In the genomic region with DNA sequence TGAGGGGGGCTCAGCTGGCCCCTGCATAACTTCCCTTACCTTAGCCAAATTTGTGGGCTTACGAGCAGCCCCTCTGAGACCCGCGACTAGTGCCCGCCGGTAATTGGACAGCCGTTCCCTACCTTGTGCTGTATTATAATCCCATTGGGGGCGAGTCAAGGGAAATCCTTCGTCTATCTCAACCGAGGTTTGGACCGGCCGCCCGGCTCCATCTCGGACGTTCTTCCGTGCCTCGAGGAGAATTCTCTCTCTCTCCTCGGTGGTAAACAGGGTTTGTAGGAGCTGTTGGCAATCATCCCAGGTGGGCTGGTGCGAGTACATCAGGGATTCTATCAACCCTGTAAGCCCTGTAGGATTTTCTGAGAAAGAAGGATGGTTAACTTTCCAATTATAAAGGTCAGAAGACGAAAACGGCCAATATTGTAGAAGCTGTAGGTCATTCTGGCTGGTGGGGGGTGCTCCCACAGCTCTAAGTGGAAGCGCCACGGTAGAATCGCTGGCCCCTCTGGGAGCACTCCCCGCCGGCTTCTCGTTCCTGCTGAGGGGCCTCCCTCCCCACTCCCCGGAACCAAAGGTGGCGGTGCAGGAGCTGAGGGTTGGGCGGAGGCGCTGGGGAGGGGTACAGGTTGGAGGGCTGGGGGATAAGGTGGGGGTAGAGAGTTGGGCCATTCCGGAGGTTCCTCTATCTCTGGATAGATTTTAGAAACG, we compare ENCODE assay signal across 9 mouse cellular contexts.
DNase-seq lines count a peak whose midpoint lies in the region; ATAC-seq and TF ChIP-seq lines count a peak whose summit lies in the region.
"Had no signal": no experiment of that assay in that cellular context is flagged by ENCODE, and none has a peak within 500 bp of the region (broad histone marks: within the 10 kb centered on the region; RNA-seq: fewer than 3 reads in every experiment).

No protein-coding gene starts in this region.

- intact Hi-C loops in heart, postnatal 14 days (cut with DNase I): no loop called here

- H3K27ac ChIP-seq in forebrain, embryonic 16.5 days (ENCODE audit: low read length): no peak overlapping the region
- no peak overlapping the region for H3K27ac ChIP-seq in intestine, postnatal 0 days (ENCODE audit: low read depth, low read length)
- no peak overlapping the region for H3K27ac ChIP-seq in midbrain, embryonic 16.5 days (ENCODE audit: low read length)

- WGBS in forebrain, embryonic 16.5 days: 66% methylated on average over 32 of the region's 32 CpGs
- WGBS in intestine, postnatal 0 days: 67% methylated on average over 32 of the region's 32 CpGs
- 64% methylated on average over 32 of the region's 32 CpGs for WGBS in midbrain, embryonic 16.5 days

- no peak overlapping the region for H3K9ac ChIP-seq in forebrain, embryonic 16.5 days (replicated peaks; ENCODE audit: low read depth, low read length)
- no peak overlapping the region for H3K9ac ChIP-seq in intestine, postnatal 0 days (ENCODE audit: low read depth, low read length)
- H3K9ac ChIP-seq in midbrain, embryonic 16.5 days (ENCODE audit: low read depth, low read length): no peak overlapping the region

- peak; percentile 31; the same call in 1 of the 2 replicates for ATAC-seq in forebrain, embryonic 16.5 days
- ATAC-seq in intestine, postnatal 0 days: peak; percentile 39
- ATAC-seq in midbrain, embryonic 16.5 days: peak; percentile 72
- no peak for ATAC-seq in activated CD4-positive, CD25-positive, alpha-beta regulatory T cell, adult 4 months

- no peak overlapping the region for H3K4me2 ChIP-seq in forebrain, embryonic 16.5 days (ENCODE audit: low read length)
- H3K4me2 ChIP-seq in intestine, postnatal 0 days (replicated peaks; ENCODE audit: low read depth): no peak overlapping the region
- no peak overlapping the region for H3K4me2 ChIP-seq in midbrain, embryonic 16.5 days (ENCODE audit: low read length)

- H3K4me1 ChIP-seq in E14TG2a.4 (replicated peaks; ENCODE audit: low read depth, low read length): no peaks in the 10 kb centered on the region; the same call in 1 of the 2 replicates
- H3K4me1 ChIP-seq in forebrain, embryonic 16.5 days (replicated peaks; ENCODE audit: control insufficient read depth, insufficient read depth, low read length): no peaks in the 10 kb centered on the region
- H3K4me1 ChIP-seq in intestine, postnatal 0 days (replicated peaks; ENCODE audit: control insufficient read depth, insufficient read depth, low read length): no peaks in the 10 kb centered on the region
- H3K4me1 ChIP-seq in midbrain, embryonic 16.5 days (ENCODE audit: control insufficient read depth, insufficient read depth, low read length): no peaks in the 10 kb centered on the region

- H3K27me3 ChIP-seq in E14TG2a.4 (ENCODE audit: insufficient read depth, low read length): 0 out of 2 replicates have a peak, but pooled peaks cover 3% of the 10 kb centered on the region
- H3K27me3 ChIP-seq in forebrain, embryonic 16.5 days (replicated peaks; ENCODE audit: control insufficient read depth, insufficient read depth, low read length): no peaks in the 10 kb centered on the region
- H3K27me3 ChIP-seq in intestine, postnatal 0 days (replicated peaks; ENCODE audit: control insufficient read depth, insufficient read depth, low read length): no peaks in the 10 kb centered on the region
- H3K27me3 ChIP-seq in midbrain, embryonic 16.5 days (ENCODE audit: control insufficient read depth, insufficient read depth, low read depth, low read length): no peaks in the 10 kb centered on the region

- TF ChIP-seq CTCF in E14TG2a.4 (conservative IDR thresholded peaks at IDR 0.05; ENCODE audit: low read length): no peak
- no peak for TF ChIP-seq CTCF in intestine, postnatal 0 days (IDR thresholded peaks at IDR 0.05; ENCODE audit: low read depth)

- H3K9me3 ChIP-seq in E14TG2a.4 (ENCODE audit: low read length): peaks cover 85% of the 10 kb centered on the region
- H3K9me3 ChIP-seq in forebrain, embryonic 16.5 days (ENCODE audit: control insufficient read depth, low read length): peaks cover 60% of the 10 kb centered on the region
- H3K9me3 ChIP-seq in intestine, postnatal 0 days (ENCODE audit: control insufficient read depth): peaks cover 64% of the 10 kb centered on the region
- peaks cover 59% of the 10 kb centered on the region for H3K9me3 ChIP-seq in midbrain, embryonic 16.5 days (replicated peaks; ENCODE audit: control insufficient read depth, low read length, poor library complexity, severe bottlenecking)

- peak overlapping the region; percentile 35 for H3K4me3 ChIP-seq in E14TG2a.4 (replicated peaks; ENCODE audit: low read length)
- H3K4me3 ChIP-seq in forebrain, embryonic 16.5 days (replicated peaks; ENCODE audit: low read length): no peak overlapping the region
- H3K4me3 ChIP-seq in intestine, postnatal 0 days (ENCODE audit: low read depth, low read length): no peak overlapping the region
- H3K4me3 ChIP-seq in midbrain, embryonic 16.5 days (ENCODE audit: low read depth, low read length): no peak overlapping the region
- H3K4me3 ChIP-seq: erythroblast, embryonic 14.5 days had no signal

- DNase-seq in heart, adult 11 months: peak; percentile 92
- no peak for DNase-seq in heart, postnatal 14 days
- no peak for DNase-seq in adrenal gland, postnatal 36 days

- peaks cover 28% of the 10 kb centered on the region for H3K36me3 ChIP-seq in E14TG2a.4 (ENCODE audit: insufficient read depth, low read length)
- H3K36me3 ChIP-seq in forebrain, embryonic 16.5 days (ENCODE audit: control insufficient read depth, insufficient read depth): no peaks in the 10 kb centered on the region
- peaks cover 4% of the 10 kb centered on the region; the same call in 1 of the 2 replicates for H3K36me3 ChIP-seq in intestine, postnatal 0 days (ENCODE audit: control insufficient read depth, insufficient read depth)
- H3K36me3 ChIP-seq in midbrain, embryonic 16.5 days (ENCODE audit: control insufficient read depth, insufficient read depth, low read length): peaks cover 6% of the 10 kb centered on the region; the same call in 1 of the 2 replicates
